Comparison of ENCODE assay signal across 13 mouse cellular contexts in genomic region chr8:118139928-118140327, GRCm38 (mm10).
"Had no signal": no experiment of that assay in that cellular context is flagged by ENCODE, and none has a peak within 500 bp of the region (broad histone marks: within the 10 kb centered on the region; RNA-seq: fewer than 3 reads in every experiment).

No protein-coding gene starts in this region.

- DNase-seq: kidney, adult 2 months; kidney, postnatal 25 days; lung, embryonic 14.5 days; lung, postnatal 14 days; thymus, postnatal 4 days had no signal

- H3K27me3 ChIP-seq: limb, embryonic 12.5 days; liver, embryonic 12.5 days; megakaryocyte, embryonic 14.5 days; midbrain, embryonic 12.5 days; neural tube, embryonic 12.5 days had no signal

- H3K36me3 ChIP-seq: limb, embryonic 12.5 days; liver, embryonic 12.5 days; midbrain, embryonic 12.5 days; neural tube, embryonic 12.5 days had no signal

- H3K9me3 ChIP-seq: limb, embryonic 12.5 days; midbrain, embryonic 12.5 days; neural tube, embryonic 12.5 days had no signal

- H3K4me3 ChIP-seq: left cerebral cortex, adult 2 months; limb, embryonic 12.5 days; liver, embryonic 12.5 days; midbrain, embryonic 12.5 days; neural tube, embryonic 12.5 days had no signal

- ATAC-seq: liver, embryonic 12.5 days had no signal

- H3K4me2 ChIP-seq: limb, embryonic 12.5 days; liver, embryonic 12.5 days; lung, embryonic 14.5 days; midbrain, embryonic 12.5 days; neural tube, embryonic 12.5 days had no signal

- H3K27ac ChIP-seq: left cerebral cortex, adult 2 months; limb, embryonic 12.5 days; liver, embryonic 12.5 days; macrophage; midbrain, embryonic 12.5 days; neural tube, embryonic 12.5 days; stomach, postnatal 0 days had no signal

- H3K4me1 ChIP-seq: limb, embryonic 12.5 days; liver, embryonic 12.5 days; megakaryocyte, embryonic 14.5 days; midbrain, embryonic 12.5 days; neural tube, embryonic 12.5 days had no signal

- H3K9ac ChIP-seq: limb, embryonic 12.5 days; liver, embryonic 12.5 days; lung, embryonic 14.5 days; midbrain, embryonic 12.5 days; neural tube, embryonic 12.5 days had no signal
